Mouse (Mus musculus) heart, embryonic 12.5 days (tissue): ENCODE data around the gene Cryba1. TPM values are rescaled to one million over a fixed set of nuclear protein-coding genes. Genes with fewer than 3 reads are reported as not detected.

Experiments
- ATAC-seq: fragments of 200-750 bp; cut with Nextera tagmentation; 2 replicates; pipeline ENCODE4 v1.8.0; 2017; ENCODE audit warnings: moderate TSS enrichment, moderate library complexity; ENCODE audit not compliant: insufficient number of reproducible peaks, low FRiP score
- H3K27ac ChIP-seq: fragments of 300-500 bp; sonication (generic); 2 replicates; pipeline ENCODE4 v1.5.1; 2016; ENCODE audit warnings: mild to moderate bottlenecking, moderate library complexity; ENCODE audit not compliant: poor library complexity, severe bottlenecking
- H3K27me3 ChIP-seq: fragments of 300-500 bp; sonication (generic); replicated peaks from 2 replicates; pipeline ENCODE4 v1.6.1; 2016; ENCODE audit warnings: mild to moderate bottlenecking, moderate library complexity
- H3K36me3 ChIP-seq: fragments of 300-500 bp; sonication (generic); 2 replicates; pipeline ENCODE4 v1.6.1; 2016; ENCODE audit warnings: mild to moderate bottlenecking, moderate library complexity
- H3K4me1 ChIP-seq: fragments of 300-500 bp; sonication (generic); replicated peaks from 2 replicates; pipeline ENCODE4 v1.6.1; 2016; ENCODE audit warnings: mild to moderate bottlenecking
- H3K4me2 ChIP-seq: fragments of 300-500 bp; sonication (generic); 2 replicates; pipeline ENCODE4 v1.6.1; 2016; ENCODE audit warnings: mild to moderate bottlenecking, moderate library complexity
- H3K4me3 ChIP-seq: fragments of 300-500 bp; sonication (generic); 2 replicates; pipeline ENCODE4 v1.5.1; 2016; ENCODE audit warnings: mild to moderate bottlenecking
- H3K9ac ChIP-seq: fragments of 300-500 bp; sonication (generic); 2 replicates; pipeline ENCODE4 v1.6.1; 2016; ENCODE audit warnings: mild to moderate bottlenecking, moderate library complexity
- H3K9me3 ChIP-seq: fragments of 300-500 bp; sonication (generic); replicated peaks from 2 replicates; pipeline ENCODE4 v1.6.1; 2016; ENCODE audit warnings: mild to moderate bottlenecking, moderate library complexity
- WGBS: fragments of 180-500 bp; shearing (Covaris S2); methylation state at CpG from one replicate; pipeline ENCODE4 v1.1.7; 2016; 5-methylcytosine and 5-hydroxymethylcytosine counted together
- polyA plus RNA-seq: library from polyadenylated mRNA; unstranded; fragments of >200 nt; fragmentation: Nextera tagmentation; extraction: Ambion mirVana; gene quantifications from 2 replicates; pipeline ENCODE4 v1.2.1, GENCODE M21; 2016

Gene Cryba1
- polyA plus RNA-seq, 1 experiment from 2014 or later = not detected

- no peak overlapping the region for H3K9ac ChIP-seq
- no peak overlapping the region for H3K4me3 ChIP-seq
- no peaks in the 10 kb centered on the region for H3K27me3 ChIP-seq
- no peak for ATAC-seq
- no peaks in the 10 kb centered on the region for H3K9me3 ChIP-seq
- 32% methylated on average over 2 of the region's 2 CpGs for WGBS
- no peak overlapping the region for H3K27ac ChIP-seq
- no peaks in the 10 kb centered on the region for H3K4me1 ChIP-seq
- no peaks in the 10 kb centered on the region for H3K36me3 ChIP-seq
- no peak overlapping the region for H3K4me2 ChIP-seq
These were observed 45.1 kb downstream of the Cryba1 start for GRCm38 (mm10) chr11:77680018-77680417.

DNA sequence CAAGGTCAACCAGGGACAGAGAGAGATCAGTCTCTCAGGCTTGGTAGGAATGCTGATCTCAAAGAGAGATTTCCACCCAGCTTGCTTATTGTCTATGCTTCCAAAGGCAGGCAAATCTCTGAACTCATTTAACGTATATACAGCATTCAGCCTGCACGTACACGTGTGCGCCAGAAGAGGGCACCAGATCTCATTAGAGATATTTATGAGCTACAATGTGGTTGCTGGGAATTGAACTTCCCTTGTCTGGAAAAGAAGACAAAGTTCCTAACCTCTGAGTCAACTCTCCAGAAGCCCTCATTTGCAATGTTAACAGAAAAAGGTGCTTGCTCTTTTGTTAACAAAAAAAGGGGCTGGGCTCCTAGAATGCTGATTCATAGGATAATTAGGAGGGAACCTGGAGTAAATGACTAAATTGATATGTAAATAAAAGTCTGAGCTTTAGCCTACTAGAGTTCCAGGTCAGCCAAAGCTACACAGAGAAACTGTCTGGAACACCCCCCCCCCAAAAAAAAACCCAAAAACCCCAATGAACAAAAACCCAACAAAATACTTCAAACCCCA, 51.6 kb downstream of the Cryba1 start:
- Histone ChIP-seq H3K27ac (no peak overlapping the region), H3K4me1 (no peaks in the 10 kb centered on the region), H3K4me2 (no peak overlapping the region), H3K9ac (no peak overlapping the region), H3K36me3 (no peaks in the 10 kb centered on the region), H3K9me3 (peaks cover 4% of the 10 kb centered on the region), H3K4me3 (no peak overlapping the region), H3K27me3 (no peaks in the 10 kb centered on the region)
- WGBS = 61% methylated on average over 4 of the region's 4 CpGs
- no peak for ATAC-seq

DNA sequence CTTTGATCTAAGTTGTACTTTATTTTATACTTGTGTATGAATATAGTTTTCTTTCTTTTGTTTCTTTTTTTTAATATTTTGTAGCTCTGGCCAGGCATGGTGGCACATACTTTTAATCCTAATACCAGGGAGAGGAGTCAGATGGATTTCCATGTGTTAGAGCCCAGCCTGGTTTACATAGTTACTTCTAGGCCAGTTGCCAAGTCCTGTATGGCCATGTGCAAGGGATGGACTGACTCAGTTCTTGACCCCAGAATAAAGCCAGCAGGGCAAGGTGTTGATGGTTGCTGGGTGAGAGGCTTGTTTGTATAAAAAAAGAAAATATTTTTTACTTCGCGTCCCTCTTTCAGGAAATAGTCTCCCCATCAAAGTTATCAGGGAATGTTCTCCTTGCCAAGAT, 52.3 kb downstream of the Cryba1 start:
- Histone ChIP-seq H3K27ac (no peak overlapping the region), H3K9ac (no peak overlapping the region), H3K9me3 (peaks cover 4% of the 10 kb centered on the region), H3K4me1 (no peaks in the 10 kb centered on the region), H3K4me3 (no peak overlapping the region), H3K36me3 (no peaks in the 10 kb centered on the region), H3K27me3 (no peaks in the 10 kb centered on the region), H3K4me2 (no peak overlapping the region)
- ATAC-seq = no peak
- 81% methylated on average over 2 of the region's 2 CpGs for WGBS

Other genes with a start within 250 kb of the Cryba1 start
- 3.7 and 4.8 TPM in 2 replicates for gene Ankrd13b, start 235.6 kb downstream of the Cryba1 start, polyA plus RNA-seq
- 9.3 and 10.2 TPM in 2 replicates for gene Git1, start 231.7 kb downstream of the Cryba1 start, polyA plus RNA-seq
- 0.72 and 1.4 TPM in 2 replicates for gene Abhd15, start 210.2 kb downstream of the Cryba1 start, polyA plus RNA-seq
- 29.4 and 30.2 TPM in 2 replicates for gene Trp53i13, start 209.3 kb downstream of the Cryba1 start, polyA plus RNA-seq
- not detected in 2 replicates for gene Gm10392, start 206.1 kb downstream of the Cryba1 start, polyA plus RNA-seq
- 15.6 and 18.0 TPM in 2 replicates for gene Taok1, start 117.5 kb downstream of the Cryba1 start, polyA plus RNA-seq
- gene Nufip2, start 39.1 kb downstream of the Cryba1 start, polyA plus RNA-seq = 4.4 and 4.9 TPM in 2 replicates
- 154 and 164 TPM in 2 replicates for gene Myo18a, start 38.0 kb upstream of the Cryba1 start, polyA plus RNA-seq
- gene Gm10277, start 62.5 kb upstream of the Cryba1 start, polyA plus RNA-seq = 1.2 and 1.5 TPM in 2 replicates
- 2.3 and 3.1 TPM in 2 replicates for gene Pipox, start 168.8 kb upstream of the Cryba1 start, polyA plus RNA-seq
- 0.18 TPM in 1 of 2 replicates, not detected in the other for gene Sez6, start 205.5 kb upstream of the Cryba1 start, polyA plus RNA-seq